14 mouse cellular contexts compared by ENCODE assay signal in genomic region chr11:116476041-116476440, GRCm38 (mm10). TPM values are rescaled to one million over a fixed set of nuclear protein-coding genes. Genes with fewer than 3 reads are reported as not detected.
DNase-seq lines count a peak whose midpoint lies in the region; ATAC-seq lines count a peak whose summit lies in the region.
"Had no signal": no experiment of that assay in that cellular context is flagged by ENCODE, and none has a peak within 500 bp of the region (broad histone marks: within the 10 kb centered on the region; RNA-seq: fewer than 3 reads in every experiment).

No protein-coding gene starts in this region.

- no peak overlapping the region for H3K4me2 ChIP-seq in heart, embryonic 14.5 days (ENCODE audit: low read length)
- H3K4me2 ChIP-seq: hindbrain, embryonic 12.5 days had no signal

- ATAC-seq in heart, embryonic 14.5 days (ENCODE audit: insufficient number of reproducible peaks, insufficient read depth, low FRiP score, low read depth) = no peak

- 84% methylated on average over 10 of the region's 10 CpGs for WGBS in heart, embryonic 14.5 days

- H3K36me3 ChIP-seq in heart, embryonic 14.5 days (ENCODE audit: control insufficient read depth, insufficient read depth, low read length) = peaks cover 100% of the 10 kb centered on the region

- DNase-seq in heart, adult 8-10 months (ENCODE audit: low spot score) = peak; percentile 26
- no peak for DNase-seq in heart, postnatal 4 days
- peak; percentile 55 to 56 for DNase-seq in right cerebral cortex, postnatal 10 days (ENCODE audit: low spot score in 2 of 2)
- no peak for DNase-seq in right cerebral cortex, postnatal 14 days
- peak; percentile 68 for DNase-seq in testis, postnatal 14 days (ENCODE audit: low spot score)
- DNase-seq in lung, postnatal 36 days = no peak
- no peak for DNase-seq in ovary, postnatal 10 days (ENCODE audit: low spot score)
- DNase-seq: cerebellum, postnatal 10 days; gastrocnemius, postnatal 10 days; lung, adult 2 months; right cerebral cortex, postnatal 25 days had no signal

- H3K9me3 ChIP-seq in heart, embryonic 14.5 days (ENCODE audit: control insufficient read depth, low read length) = no peaks in the 10 kb centered on the region
- H3K9me3 ChIP-seq: hindbrain, embryonic 12.5 days had no signal

- peak overlapping the region; percentile 25 to 64; a peak in 3 of 4 replicates for H3K27ac ChIP-seq in heart, embryonic 14.5 days (replicated peaks in 1 of 2; ENCODE audit: control insufficient read depth in 1 of 2, insufficient read depth in 1 of 2, low read depth in 2 of 2, low read length in 2 of 2)
- H3K27ac ChIP-seq: hindbrain, embryonic 12.5 days had no signal

- H3K4me1 ChIP-seq in heart, embryonic 14.5 days (ENCODE audit: control insufficient read depth in 2 of 2, insufficient read depth in 2 of 2, low read length in 2 of 2) = peaks cover 2 to 10% of the 10 kb centered on the region in 2 experiments; a peak in 1 of 4 replicates
- H3K4me1 ChIP-seq: hindbrain, embryonic 12.5 days had no signal

- no peak overlapping the region for H3K4me3 ChIP-seq in heart, embryonic 14.5 days (ENCODE audit: control insufficient read depth in 1 of 2, insufficient read depth in 1 of 2, low read depth in 1 of 2, low read length in 2 of 2)
- H3K4me3 ChIP-seq: hindbrain, embryonic 12.5 days had no signal

- no peak overlapping the region; the same call in 1 of the 2 replicates for H3K9ac ChIP-seq in heart, embryonic 14.5 days (ENCODE audit: low read length)
- H3K9ac ChIP-seq: hindbrain, embryonic 12.5 days had no signal

- H3K27me3 ChIP-seq in heart, embryonic 14.5 days (ENCODE audit: control insufficient read depth, insufficient read depth, low read length) = no peaks in the 10 kb centered on the region
- H3K27me3 ChIP-seq: hindbrain, embryonic 12.5 days had no signal

RNA-seq across cellular contexts. Expression of gene Qrich2, which starts 10.0 kb away (rescaled TPM):
- under 1 TPM in 1 of 4 experiments, not detected in 3; 0.03 TPM for total RNA-seq in heart, adult 8-10 months (2022)
- total RNA-seq in heart, postnatal 4 days (2021) = under 1 TPM in 1 of 2 experiments, not detected in 1; 0.05 TPM
- not detected in 2 replicates for polyA plus RNA-seq in heart, embryonic 14.5 days (2014; fragmentation: Nextera tagmentation; extraction: Ambion mirVana)
- total RNA-seq: gastrocnemius, postnatal 10 days; megakaryocyte-erythroid progenitor cell, adult 5-6 weeks had no signal

RNA-seq across cellular contexts. Expression of gene Prpsap1, which starts 18.0 kb away (rescaled TPM):
- 10 to 100 TPM; 24.5 to 29.9 (median 26.0) TPM for total RNA-seq in heart, adult 8-10 months (2022)
- 10 to 100 TPM; 53.6 to 55.5 TPM for total RNA-seq in heart, postnatal 4 days (2021)
- 89.8 and 93.4 TPM in 2 replicates for polyA plus RNA-seq in heart, embryonic 14.5 days (2014; fragmentation: Nextera tagmentation; extraction: Ambion mirVana)

RNA-seq across cellular contexts. Expression of gene Ubald2, which starts 42.1 kb away (rescaled TPM):
- 10 to 100 TPM; 28.2 to 36.0 (median 32.7) TPM for total RNA-seq in heart, adult 8-10 months (2022)
- total RNA-seq in heart, postnatal 4 days (2021) = 10 to 100 TPM; 52.8 to 55.5 TPM
- polyA plus RNA-seq in heart, embryonic 14.5 days (2014; fragmentation: Nextera tagmentation; extraction: Ambion mirVana) = 53.4 and 62.9 TPM in 2 replicates

RNA-seq across cellular contexts. Expression of gene Sphk1, which starts 54.7 kb away (rescaled TPM):
- 1 to 10 TPM in 1 of 4 experiments, under 1 TPM in 3; 0.57 to 1.3 (median 0.98) TPM for total RNA-seq in heart, adult 8-10 months (2022)
- total RNA-seq in heart, postnatal 4 days (2021) = 1 to 10 TPM; 4.6 to 5.1 TPM
- polyA plus RNA-seq in heart, embryonic 14.5 days (2014; fragmentation: Nextera tagmentation; extraction: Ambion mirVana) = 2.3 and 2.5 TPM in 2 replicates

Comparison
In these comparisons a context has a peak if more than half of its experiments do, and no peak if none do; other contexts are left out.
1. DNase-seq: peak in heart, adult 8-10 months (single experiment), right cerebral cortex, postnatal 10 days (2 of 2) and testis, postnatal 14 days (single experiment); none in heart, postnatal 4 days (single experiment), right cerebral cortex, postnatal 14 days (single experiment), lung, postnatal 36 days (single experiment) and ovary, postnatal 10 days (single experiment).